Mouse (Mus musculus) forelimb bud, embryonic 11.5 days (tissue): ENCODE data around the gene Dlg5.

Experiments
- DNase-seq: peaks from one replicate; pipeline ENCODE4 v3.0.0-alpha.2; 2012; ENCODE audit warnings: low read depth, low spot score

Dlg5 gene

GRCm38 (mm10) chr14:24125069-24125468 is 120.7 kb downstream of the Dlg5 start:
- DNase-seq: no peak

GRCm38 (mm10) chr14:24124171-24124570 is 121.5 kb downstream of the Dlg5 start:
- DNase-seq: no peak

- no peak for DNase-seq
Measured at GRCm38 (mm10) chr14:24106734-24107133, 139.0 kb downstream of the Dlg5 start.

GRCm38 (mm10) chr14:24098828-24099227 is 146.9 kb downstream of the Dlg5 start:
- DNase-seq: no peak

- DNase-seq: no peak
Measured at GRCm38 (mm10) chr14:24094656-24095055, 151.1 kb downstream of the Dlg5 start.

- DNase-seq: no peak
Measured at GRCm38 (mm10) chr14:24093221-24093620, 152.5 kb downstream of the Dlg5 start.

- DNase-seq: no peak
Measured at GRCm38 (mm10) chr14:24092391-24092790, 153.3 kb downstream of the Dlg5 start.

GRCm38 (mm10) chr14:24090790-24091189 is 154.9 kb downstream of the Dlg5 start:
- no peak for DNase-seq

- no peak for DNase-seq
Measured at GRCm38 (mm10) chr14:24089181-24089580, 156.5 kb downstream of the Dlg5 start.

GRCm38 (mm10) chr14:24087430-24087829 is 158.3 kb downstream of the Dlg5 start:
- no peak for DNase-seq

- no peak for DNase-seq
Measured at GRCm38 (mm10) chr14:24086481-24086880, 159.2 kb downstream of the Dlg5 start.
